Mouse (Mus musculus) frontal cortex, postnatal 10 days (tissue): ENCODE data around the gene Zbtb24.

Experiments used
- DNase-seq, 2 experiments: peaks; one replicate each; pipeline ENCODE4 v3.0.0; 2022; ENCODE audit warnings: low spot score in 2 of 2, mixed read lengths in 1 of 2

Zbtb24 gene

DNA sequence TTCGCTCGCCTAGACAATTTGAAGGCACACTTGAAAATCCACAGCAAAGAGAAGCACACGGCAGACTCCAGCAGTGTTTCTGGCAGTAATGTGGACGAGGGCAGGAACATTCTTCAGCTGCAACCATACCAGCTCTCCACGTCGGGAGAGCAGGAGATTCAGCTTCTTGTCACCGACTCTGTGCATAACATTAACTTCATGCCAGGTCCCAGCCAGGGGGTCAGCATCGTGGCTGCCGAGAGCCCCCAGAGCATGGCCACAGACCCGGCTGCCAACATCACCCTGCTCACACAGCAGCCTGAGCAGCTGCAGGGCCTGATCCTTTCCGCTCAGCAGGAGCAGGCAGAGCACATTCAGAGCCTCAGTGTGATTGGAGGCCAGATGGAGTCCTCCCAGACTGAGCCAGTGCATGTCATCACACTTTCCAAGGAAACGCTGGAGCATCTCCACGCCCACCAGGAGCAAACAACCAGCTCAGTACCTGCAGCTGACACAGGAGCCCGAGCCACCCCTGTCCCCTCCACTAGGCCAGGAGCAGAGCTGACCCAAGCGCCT is 14.3 kb downstream of the Zbtb24 start:
- no peak for DNase-seq

DNA sequence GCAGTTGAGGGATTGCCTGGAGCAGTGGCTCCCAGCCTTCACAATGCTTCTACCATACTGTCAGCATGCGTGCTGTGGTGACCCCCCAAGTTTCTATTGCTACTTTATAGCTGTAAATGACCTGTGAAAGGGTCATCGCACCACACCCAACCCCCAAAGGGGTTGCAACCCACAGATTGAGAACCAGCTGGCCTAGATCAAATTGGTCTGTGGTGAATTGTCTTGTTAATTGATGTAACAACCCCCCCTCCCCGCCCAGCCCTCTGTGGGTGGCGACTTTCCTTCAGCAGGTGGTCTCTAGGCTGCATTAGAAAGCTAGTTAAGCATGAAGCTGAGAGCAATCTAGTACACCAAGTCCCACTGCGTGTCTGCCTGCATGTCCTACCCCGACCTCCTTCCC is 17.1 kb downstream of the Zbtb24 start:
- DNase-seq: no peak

DNA sequence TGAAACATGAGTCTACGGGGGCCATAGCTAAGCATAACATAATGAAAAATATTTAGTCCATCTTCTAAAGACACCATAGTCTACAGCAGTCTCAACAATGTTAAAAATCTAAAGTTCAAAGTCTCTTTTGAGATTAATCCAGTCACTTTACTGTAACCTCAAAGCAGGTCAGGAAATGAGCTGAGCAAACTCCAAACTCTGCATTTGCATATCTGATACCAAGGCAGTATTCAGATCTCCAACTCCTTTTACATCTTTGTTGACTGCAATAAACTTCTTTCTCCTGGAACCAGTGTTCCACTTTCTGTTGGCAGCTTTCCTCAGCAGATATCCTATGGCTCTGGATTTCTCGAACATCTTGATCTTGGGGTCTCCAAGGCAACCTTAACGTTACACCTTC is 20.5 kb downstream of the Zbtb24 start:
- no peak for DNase-seq

DNA sequence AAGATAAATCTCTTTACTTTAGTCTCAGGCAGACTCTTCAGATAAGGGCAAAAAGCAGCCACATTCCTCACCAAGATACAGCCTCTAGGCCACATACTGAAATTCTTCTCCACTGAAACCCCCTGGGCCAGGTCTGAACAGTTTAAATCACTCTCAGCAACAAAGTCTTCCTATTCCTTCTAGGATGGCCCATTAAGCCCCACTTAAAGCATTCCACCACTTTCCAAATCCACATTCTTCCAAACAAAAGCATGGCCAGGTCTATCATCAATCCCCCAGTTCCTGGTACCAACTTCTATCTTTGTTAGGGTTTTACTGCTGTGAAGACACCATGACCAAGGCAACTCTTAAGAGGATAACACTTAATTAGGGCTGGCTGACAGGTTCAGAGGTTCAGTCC is 22.4 kb downstream of the Zbtb24 start:
- DNase-seq: no peak

GRCm38 (mm10) chr10:41472962-41473481 is 22.8 kb downstream of the Zbtb24 start:
- no peak for DNase-seq

- DNase-seq: no peak
Measured at GRCm38 (mm10) chr10:41473782-41474468, 23.7 kb downstream of the Zbtb24 start.

- DNase-seq: no peak
Measured at GRCm38 (mm10) chr10:41474981-41475391, 24.8 kb downstream of the Zbtb24 start.

- peak; percentile 53 to 54 for DNase-seq
Measured at GRCm38 (mm10) chr10:41476171-41477017, 26.2 kb downstream of the Zbtb24 start, which contains the start of gene Mical1. Gene Mical1, plus strand, starts transcription at chr10:41476314.

DNA sequence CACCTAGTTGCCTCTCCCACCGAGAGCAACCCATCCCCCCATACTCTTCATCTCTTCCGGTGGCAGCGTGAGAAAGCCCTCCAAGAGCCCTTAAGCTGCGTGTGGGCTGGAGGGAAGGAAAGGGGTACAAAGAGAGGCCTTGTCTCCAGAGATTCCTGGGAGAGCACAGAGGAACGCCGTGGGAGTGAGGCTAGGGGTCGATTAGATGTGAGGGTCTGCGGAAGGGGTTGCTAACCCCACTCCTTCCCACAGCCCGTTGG is 26.8 kb downstream of the Zbtb24 start:
- no peak for DNase-seq

DNA sequence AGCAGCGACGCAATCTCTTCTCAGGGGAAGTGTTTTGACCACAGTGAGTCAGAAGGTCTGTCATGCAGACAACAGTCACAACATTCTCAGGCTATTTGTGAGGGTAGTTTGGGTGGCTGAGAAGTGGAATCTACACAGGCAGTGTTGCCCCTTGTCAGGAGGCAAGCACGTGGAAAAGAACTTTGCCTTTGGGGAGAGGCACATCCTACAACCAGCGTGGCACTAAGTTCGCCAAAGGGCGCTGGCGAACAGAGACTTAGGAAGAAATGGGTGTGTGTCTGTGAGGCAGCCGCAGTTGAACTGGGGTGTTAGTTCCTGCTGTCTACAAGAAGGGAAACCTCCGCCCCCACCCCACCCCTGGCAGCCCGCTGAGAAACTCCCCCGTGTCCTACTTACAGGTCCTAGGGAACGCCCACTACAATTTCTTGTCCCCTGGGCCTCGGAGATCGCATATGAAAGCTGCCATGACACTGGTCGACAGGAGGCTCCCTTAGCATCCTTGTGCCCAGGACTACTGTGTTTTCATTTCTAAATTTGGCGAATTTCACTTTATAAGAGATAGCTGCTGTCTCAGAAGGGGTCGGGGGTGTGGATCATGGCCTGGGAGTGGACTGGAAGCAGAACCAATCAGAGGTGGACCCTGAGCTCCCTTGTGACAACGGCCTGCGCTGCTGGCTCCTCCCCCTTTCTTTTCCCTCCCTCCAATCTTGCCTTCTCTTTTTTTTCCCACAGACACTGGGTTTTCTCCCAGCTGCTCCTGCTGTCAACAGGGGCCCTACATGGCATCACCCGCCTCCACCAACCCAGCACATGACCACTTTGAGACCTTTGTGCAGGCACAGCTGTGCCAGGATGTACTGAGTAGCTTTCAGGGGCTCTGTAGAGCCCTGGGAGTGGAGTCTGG is 27.3 kb downstream of the Zbtb24 start:
- peak; percentile 66 to 70 for DNase-seq

GRCm38 (mm10) chr10:41479961-41480360 is 29.8 kb downstream of the Zbtb24 start:
- DNase-seq: no peak

DNA sequence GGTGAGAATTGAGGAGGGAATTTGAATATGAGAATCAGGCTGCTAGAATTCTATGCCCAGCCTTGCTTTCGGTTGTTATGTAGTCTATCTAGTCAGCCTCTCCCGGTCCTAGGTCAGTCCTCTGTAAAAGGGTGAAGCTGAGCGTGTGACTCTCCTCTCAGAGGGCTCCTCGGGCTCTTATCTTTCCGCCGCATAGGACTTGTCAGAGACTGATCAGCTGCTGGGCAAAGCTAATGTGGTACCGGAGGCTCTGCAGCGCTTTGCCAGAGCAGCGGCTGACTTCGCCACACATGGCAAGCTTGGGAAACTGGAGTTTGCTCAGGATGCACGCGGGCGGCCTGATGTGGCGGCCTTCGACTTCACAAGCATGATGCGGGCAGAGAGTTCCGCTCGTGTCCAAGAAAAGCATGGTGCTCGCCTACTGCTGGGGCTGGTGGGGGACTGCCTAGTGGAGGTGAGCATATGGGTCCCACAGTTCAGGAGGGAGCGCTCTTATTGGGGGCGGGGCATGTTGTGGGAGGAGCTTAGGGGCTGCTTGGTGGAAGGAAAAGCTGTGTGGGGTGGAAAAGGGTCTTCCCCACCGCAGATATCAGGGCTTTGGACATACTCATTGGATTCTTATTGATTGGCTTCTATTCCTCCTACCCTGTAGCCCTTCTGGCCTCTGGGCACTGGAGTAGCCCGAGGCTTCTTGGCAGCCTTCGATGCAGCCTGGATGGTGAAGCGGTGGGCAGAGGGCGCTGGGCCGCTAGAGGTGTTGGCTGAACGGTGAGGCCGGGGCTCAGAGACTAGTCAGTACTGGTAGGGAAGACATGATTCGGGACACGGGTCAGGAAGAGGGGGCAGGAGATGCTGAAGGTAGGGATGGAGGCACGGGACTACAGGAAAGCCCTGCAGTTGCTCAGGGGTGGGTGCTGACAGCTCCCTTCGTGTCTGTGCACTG is 31.0 kb downstream of the Zbtb24 start:
- DNase-seq: no peak

- DNase-seq: no peak
Measured at GRCm38 (mm10) chr10:41482446-41482845, 32.3 kb downstream of the Zbtb24 start.

GRCm38 (mm10) chr10:41485778-41486177 is 35.6 kb downstream of the Zbtb24 start:
- DNase-seq: no peak

GRCm38 (mm10) chr10:41486506-41487170 is 36.5 kb downstream of the Zbtb24 start:
- DNase-seq: no peak

- no peak for DNase-seq
Measured at GRCm38 (mm10) chr10:41488877-41489276, 38.7 kb downstream of the Zbtb24 start.

DNA sequence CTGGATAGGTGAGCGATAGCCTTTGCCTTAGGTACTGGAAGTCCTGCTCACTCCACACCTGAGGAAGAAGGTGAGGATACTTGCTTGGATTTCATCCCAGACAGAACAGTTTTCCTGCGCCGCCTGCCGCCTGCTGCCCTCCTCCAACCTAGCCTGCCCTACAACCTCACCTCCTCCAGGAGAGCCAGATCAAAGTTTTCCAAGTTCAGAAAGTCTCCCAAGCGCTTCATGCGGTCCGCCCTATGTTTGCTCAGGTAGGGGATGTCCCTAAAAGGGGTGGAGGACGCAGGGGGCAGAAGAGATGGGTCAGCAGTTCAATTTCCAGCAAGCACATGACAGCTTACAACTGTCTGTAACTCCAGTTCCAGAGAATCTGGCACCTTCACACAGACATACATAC is 39.1 kb downstream of the Zbtb24 start:
- no peak for DNase-seq

GRCm38 (mm10) chr10:41489708-41490517 is 39.7 kb downstream of the Zbtb24 start, which contains the start of the genes Smpd2 and Ppil6:
Gene Smpd2, minus strand, starts transcription at chr10:41490369.
Gene Ppil6, plus strand, starts transcription at chr10:41490439.
- DNase-seq: peak; percentile 91 to 95

GRCm38 (mm10) chr10:41490518-41490873 is 40.3 kb downstream of the Zbtb24 start:
- no peak for DNase-seq
